Mouse (Mus musculus): Measurements from ENCODE around the gene Socs4.
A peak's percentile ranks its signal among the peaks of the same experiment; 100 is the strongest.

- TF ChIP-seq CTCF (conservative IDR thresholded peaks at IDR 0.05 in 1 of 2, IDR thresholded peaks at IDR 0.05 in 1 of 2; ENCODE audit: low read depth in 2 of 2, low read length in 2 of 2) (0 out of 4 replicates have a peak, but pooled peaks of 1 of the 2 experiments have one; percentile 13), POLR2A (IDR thresholded peaks at IDR 0.05; ENCODE audit: low read depth, low read length) (no peak), KAT2A (IDR thresholded peaks at IDR 0.05; ENCODE audit: insufficient replicate concordance, low read length) (no peak), MAZ (IDR thresholded peaks at IDR 0.05; ENCODE audit: low read depth, low read length) (no peak), USF2 (conservative IDR thresholded peaks at IDR 0.05; ENCODE audit: low read depth, low read length) (no peak), HCFC1 (IDR thresholded peaks at IDR 0.05; ENCODE audit: low read depth, low read length) (no peak), EP300 (IDR thresholded peaks at IDR 0.05; ENCODE audit: low read length) (no peak), NRF1 (IDR thresholded peaks at IDR 0.05; ENCODE audit: low read depth, low read length) (no peak), SIN3A (IDR thresholded peaks at IDR 0.05; ENCODE audit: low read length) (no peak), SMC3 (IDR thresholded peaks at IDR 0.05; ENCODE audit: low read depth, low read length) (no peak), JUND (conservative IDR thresholded peaks at IDR 0.05; ENCODE audit: low read depth, low read length) (no peak), ZNF384 (IDR thresholded peaks at IDR 0.05; ENCODE audit: low read depth, low read length) (no peak)
These were observed 26.9 kb upstream of the Socs4 start for GRCm38 (mm10) chr14:47249839-47250238.
